Mouse (Mus musculus): ENCODE measurements around the gene Pmm2. TPM values are rescaled to one million over a fixed set of nuclear protein-coding genes. Genes with fewer than 3 reads are reported as not detected.
A peak's percentile ranks its signal among the peaks of the same experiment; 100 is the strongest.

The Pmm2 gene
- polyA plus RNA-seq, 1 experiment from 2014 or later, result 43.9 TPM

DNA sequence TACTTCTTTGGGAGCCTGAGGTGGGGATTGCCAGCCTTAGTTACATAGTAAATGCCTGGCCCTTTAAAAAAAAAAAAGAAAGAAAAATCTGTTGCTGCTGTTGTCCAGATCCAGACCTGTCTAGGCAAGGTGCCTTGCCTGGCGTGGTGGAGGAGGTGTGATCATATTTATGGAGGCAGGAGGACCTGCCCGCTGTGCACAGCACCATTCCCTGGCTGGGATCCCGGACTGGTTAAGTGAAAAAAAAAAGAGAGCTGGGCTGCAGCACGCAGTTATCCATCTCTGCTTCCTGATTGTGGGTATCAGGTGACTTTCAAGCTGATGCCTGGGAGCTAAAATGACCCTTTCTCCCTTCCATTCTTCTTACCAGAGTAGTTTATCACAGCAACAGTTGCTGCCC, 47.6 kb downstream of the Pmm2 start:
- Histone ChIP-seq H3K4me3 (ENCODE audit: low read length) (no peak overlapping the region), H3K27me3 (ENCODE audit: control insufficient read depth, insufficient read depth, low read length) (no peaks in the 10 kb centered on the region), H3K4me1 (ENCODE audit: control insufficient read depth, insufficient read depth, low read length) (peaks cover 5% of the 10 kb centered on the region), H3K9ac (ENCODE audit: low read length) (no peak overlapping the region), H3K27ac (ENCODE audit: low read length) (no peak overlapping the region), H3K4me2 (ENCODE audit: low read depth, low read length) (no peak overlapping the region), H3K9me3 (replicated peaks; ENCODE audit: control insufficient read depth, low read length) (no peaks in the 10 kb centered on the region), H3K36me3 (ENCODE audit: control insufficient read depth, insufficient read depth) (peaks cover 5% of the 10 kb centered on the region)
- 31% methylated on average over 4 of the region's 4 CpGs for WGBS
- no peak for ATAC-seq (replicated peaks; ENCODE audit: extremely low read depth, insufficient read depth, low FRiP score)

DNA sequence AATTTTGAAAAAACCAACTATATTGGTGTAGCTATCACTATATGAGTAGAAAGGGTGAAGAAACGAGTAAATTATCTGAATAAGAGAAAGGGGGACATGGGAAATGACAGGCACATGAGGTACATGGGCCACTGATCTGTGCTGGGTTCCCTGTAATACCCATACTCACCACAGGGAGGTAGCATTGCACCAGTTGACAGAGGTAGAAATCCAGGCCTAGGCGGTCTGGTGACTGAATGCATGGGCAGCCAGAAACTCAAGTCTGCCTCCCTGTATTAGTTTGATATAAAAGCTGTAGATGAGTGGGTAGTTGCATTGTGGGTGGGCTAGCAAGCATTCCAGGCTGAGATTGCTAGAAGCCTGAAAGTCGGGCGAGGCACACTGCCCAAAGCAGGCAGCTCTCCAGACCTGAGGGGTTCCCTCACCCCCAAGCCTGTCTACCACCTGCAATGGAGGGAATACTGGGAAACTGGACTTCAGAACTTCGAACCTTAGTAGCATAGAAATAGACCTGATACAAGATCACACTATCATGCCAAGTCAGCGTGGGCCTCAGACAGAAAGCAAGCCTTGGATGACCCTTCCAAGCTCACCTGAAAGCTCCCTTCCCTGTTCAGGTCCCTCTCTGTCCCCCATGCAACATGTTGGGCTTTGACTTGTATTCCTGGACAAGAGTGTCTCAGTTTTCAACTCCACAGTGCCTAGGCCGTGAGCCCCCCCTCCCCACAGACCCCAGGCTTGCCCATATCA, 48.8 kb downstream of the Pmm2 start:
- 0 out of 2 replicates have a peak, but pooled peaks have one; percentile 16 for ATAC-seq (replicated peaks; ENCODE audit: extremely low read depth, insufficient read depth, low FRiP score)
- Histone ChIP-seq H3K27ac (ENCODE audit: low read length) (no peak overlapping the region), H3K4me2 (ENCODE audit: low read depth, low read length) (no peak overlapping the region), H3K4me1 (ENCODE audit: control insufficient read depth, insufficient read depth, low read length) (peaks cover 5% of the 10 kb centered on the region), H3K27me3 (ENCODE audit: control insufficient read depth, insufficient read depth, low read length) (no peaks in the 10 kb centered on the region), H3K36me3 (ENCODE audit: control insufficient read depth, insufficient read depth) (peaks cover 12% of the 10 kb centered on the region), H3K9ac (ENCODE audit: low read length) (no peak overlapping the region), H3K9me3 (replicated peaks; ENCODE audit: control insufficient read depth, low read length) (no peaks in the 10 kb centered on the region), H3K4me3 (ENCODE audit: low read length) (no peak overlapping the region)
- WGBS, result 57% methylated on average over 7 of the region's 7 CpGs

DNA sequence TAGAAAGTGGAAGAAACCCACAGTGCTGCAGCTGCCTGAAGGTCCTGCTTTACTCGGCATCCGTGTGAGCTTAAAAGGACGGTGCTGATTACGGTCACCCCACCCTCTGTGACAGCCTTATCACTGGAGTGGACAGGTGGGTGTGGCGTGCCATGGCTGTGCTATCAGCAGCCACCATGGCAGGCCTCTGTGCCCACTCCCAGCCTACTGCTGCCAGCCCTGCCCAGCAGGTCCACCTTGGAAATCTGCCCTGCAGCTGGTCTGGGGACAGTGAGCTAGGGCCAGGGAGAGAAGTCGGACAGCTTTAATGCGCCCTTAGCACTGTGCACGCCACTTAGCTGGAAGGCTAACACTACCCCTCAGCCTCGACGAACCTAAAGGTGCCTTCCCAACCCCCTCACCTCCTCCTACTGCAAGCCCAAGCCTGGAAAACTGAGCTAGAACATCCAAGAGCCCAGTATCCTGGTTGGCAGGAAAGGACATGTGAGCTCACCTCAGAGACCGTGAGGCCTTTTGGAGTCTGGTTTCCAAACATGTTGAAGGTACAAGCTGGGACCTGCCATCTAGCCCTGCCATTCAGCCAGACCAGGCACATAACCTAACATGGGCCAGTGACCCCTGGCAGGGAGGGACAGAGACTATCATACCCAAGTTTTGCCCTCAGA, 49.5 kb downstream of the Pmm2 start:
- ATAC-seq (replicated peaks; ENCODE audit: extremely low read depth, insufficient read depth, low FRiP score), result peak; percentile 30
- H3K9ac ChIP-seq (ENCODE audit: low read length), result 0 out of 2 replicates have a peak overlapping the region, but pooled peaks have one; percentile 8

DNA sequence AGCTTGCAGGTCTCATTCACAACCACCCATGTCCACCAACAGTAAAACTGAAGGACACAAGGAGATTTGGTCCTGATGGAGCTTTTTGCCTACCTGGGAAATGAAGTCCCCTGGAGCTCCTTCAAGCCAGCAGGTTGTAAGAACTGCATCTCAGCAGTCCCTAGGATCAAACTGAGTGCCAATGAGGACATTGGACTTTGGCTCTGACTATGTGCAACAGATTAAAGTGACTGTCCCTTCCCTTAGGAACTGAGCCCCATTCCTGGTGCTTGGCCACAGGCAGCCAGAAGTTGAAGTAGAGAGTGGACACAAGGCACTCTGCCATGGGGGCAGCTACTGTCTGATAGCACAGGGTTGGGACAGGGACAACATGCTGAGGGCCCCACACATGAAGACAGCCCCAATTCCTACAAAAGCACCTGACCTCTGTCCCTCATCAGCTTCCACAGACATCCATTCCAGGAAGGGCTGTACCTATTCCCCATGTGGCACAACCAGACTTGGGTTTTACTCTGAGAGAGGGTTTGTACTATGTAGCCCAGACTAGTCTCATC, 50.2 kb downstream of the Pmm2 start:
- Histone ChIP-seq H3K27me3 (ENCODE audit: control insufficient read depth, insufficient read depth, low read length) (no peaks in the 10 kb centered on the region), H3K4me2 (ENCODE audit: low read depth, low read length) (no peak overlapping the region), H3K9ac (ENCODE audit: low read length) (no peak overlapping the region), H3K36me3 (ENCODE audit: control insufficient read depth, insufficient read depth) (peaks cover 25% of the 10 kb centered on the region), H3K4me1 (ENCODE audit: control insufficient read depth, insufficient read depth, low read length) (peaks cover 5% of the 10 kb centered on the region), H3K27ac (ENCODE audit: low read length) (no peak overlapping the region), H3K4me3 (ENCODE audit: low read length) (no peak overlapping the region), H3K9me3 (replicated peaks; ENCODE audit: control insufficient read depth, low read length) (no peaks in the 10 kb centered on the region)
- no peak for ATAC-seq (replicated peaks; ENCODE audit: extremely low read depth, insufficient read depth, low FRiP score)

More for the DNA sequence above, 49.5 kb downstream of the Pmm2 start:
- Histone ChIP-seq H3K4me2 (ENCODE audit: low read depth, low read length) (no peak overlapping the region), H3K36me3 (ENCODE audit: control insufficient read depth, insufficient read depth) (peaks cover 19% of the 10 kb centered on the region), H3K9me3 (replicated peaks; ENCODE audit: control insufficient read depth, low read length) (no peaks in the 10 kb centered on the region), H3K4me3 (ENCODE audit: low read length) (no peak overlapping the region), H3K4me1 (ENCODE audit: control insufficient read depth, insufficient read depth, low read length) (peaks cover 5% of the 10 kb centered on the region), H3K27me3 (ENCODE audit: control insufficient read depth, insufficient read depth, low read length) (no peaks in the 10 kb centered on the region), H3K27ac (ENCODE audit: low read length) (no peak overlapping the region)
- 45% methylated on average over 11 of the region's 11 CpGs for WGBS

DNA sequence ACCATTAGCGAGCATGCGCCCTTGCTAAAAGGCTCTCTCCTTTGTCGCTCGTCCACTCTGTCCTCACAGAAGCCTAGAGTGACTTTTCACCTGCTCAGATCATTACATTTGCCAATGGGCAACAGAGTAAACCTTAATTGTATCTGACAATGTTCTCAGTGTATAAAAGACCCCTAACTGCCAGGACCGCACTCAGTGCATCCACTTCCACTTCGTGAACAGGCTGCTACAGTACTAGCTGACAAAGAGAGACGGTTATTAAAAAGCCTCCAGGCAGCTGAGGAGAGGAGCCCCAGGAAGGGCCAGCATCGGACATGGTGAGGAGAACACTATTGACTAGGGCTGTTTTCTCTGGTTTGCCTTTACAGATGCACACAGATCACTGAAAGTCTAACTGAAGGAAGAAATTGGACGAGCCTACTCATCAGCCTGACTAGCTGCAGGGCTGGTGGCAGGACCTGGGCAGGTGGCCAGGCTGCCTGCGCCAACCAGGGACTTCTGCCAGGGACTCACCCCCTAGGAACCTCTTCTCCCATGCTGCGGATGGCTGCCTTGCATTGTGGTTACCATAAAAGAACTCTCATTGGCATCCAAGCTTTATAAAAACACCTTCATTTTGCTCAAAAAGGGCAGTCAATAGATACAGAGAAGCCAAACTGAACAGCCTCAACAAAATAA, 52.6 kb downstream of the Pmm2 start:
- H3K36me3 ChIP-seq (ENCODE audit: control insufficient read depth, insufficient read depth), result peaks cover 47% of the 10 kb centered on the region
- no peaks in the 10 kb centered on the region for H3K9me3 ChIP-seq (replicated peaks; ENCODE audit: control insufficient read depth, low read length)
- H3K4me1 ChIP-seq (ENCODE audit: control insufficient read depth, insufficient read depth, low read length), result peaks cover 5% of the 10 kb centered on the region
- no peak overlapping the region for H3K9ac ChIP-seq (ENCODE audit: low read length)
- no peaks in the 10 kb centered on the region for H3K27me3 ChIP-seq (ENCODE audit: control insufficient read depth, insufficient read depth, low read length)
- H3K27ac ChIP-seq (ENCODE audit: low read length), result no peak overlapping the region
- WGBS, result 87% methylated on average over 11 of the region's 11 CpGs
- no peak for ATAC-seq (replicated peaks; ENCODE audit: extremely low read depth, insufficient read depth, low FRiP score)
- H3K4me3 ChIP-seq (ENCODE audit: low read length), result no peak overlapping the region
- H3K4me2 ChIP-seq (ENCODE audit: low read depth, low read length), result no peak overlapping the region

DNA sequence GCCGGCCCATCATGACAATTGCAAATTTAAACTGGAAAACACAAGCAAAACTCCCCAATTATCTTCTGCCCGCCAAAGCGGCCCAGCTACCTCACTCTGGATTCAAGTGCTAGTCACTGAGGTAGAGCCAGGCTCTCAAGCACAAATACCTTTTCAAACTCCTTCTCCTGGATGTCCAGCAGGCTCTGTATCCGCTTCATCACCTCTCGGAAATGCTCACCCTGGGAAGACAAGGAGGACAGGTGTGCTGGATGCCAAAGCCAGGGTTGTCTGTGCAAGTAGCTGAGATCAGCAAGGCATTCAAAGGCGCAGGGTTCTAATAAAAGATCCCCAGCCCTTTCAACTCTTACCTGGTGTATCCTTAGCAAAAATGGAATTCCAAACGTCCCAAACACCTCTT, 53.7 kb downstream of the Pmm2 start:
- Histone ChIP-seq H3K27ac (ENCODE audit: low read length) (no peak overlapping the region), H3K4me3 (ENCODE audit: low read length) (no peak overlapping the region), H3K9ac (ENCODE audit: low read length) (no peak overlapping the region), H3K36me3 (ENCODE audit: control insufficient read depth, insufficient read depth) (peaks cover 51% of the 10 kb centered on the region), H3K9me3 (replicated peaks; ENCODE audit: control insufficient read depth, low read length) (no peaks in the 10 kb centered on the region), H3K27me3 (ENCODE audit: control insufficient read depth, insufficient read depth, low read length) (no peaks in the 10 kb centered on the region), H3K4me2 (ENCODE audit: low read depth, low read length) (no peak overlapping the region), H3K4me1 (ENCODE audit: control insufficient read depth, insufficient read depth, low read length) (peaks cover 5% of the 10 kb centered on the region)
- WGBS, result 89% methylated on average over 7 of the region's 7 CpGs
- ATAC-seq (replicated peaks; ENCODE audit: extremely low read depth, insufficient read depth, low FRiP score), result no peak

DNA sequence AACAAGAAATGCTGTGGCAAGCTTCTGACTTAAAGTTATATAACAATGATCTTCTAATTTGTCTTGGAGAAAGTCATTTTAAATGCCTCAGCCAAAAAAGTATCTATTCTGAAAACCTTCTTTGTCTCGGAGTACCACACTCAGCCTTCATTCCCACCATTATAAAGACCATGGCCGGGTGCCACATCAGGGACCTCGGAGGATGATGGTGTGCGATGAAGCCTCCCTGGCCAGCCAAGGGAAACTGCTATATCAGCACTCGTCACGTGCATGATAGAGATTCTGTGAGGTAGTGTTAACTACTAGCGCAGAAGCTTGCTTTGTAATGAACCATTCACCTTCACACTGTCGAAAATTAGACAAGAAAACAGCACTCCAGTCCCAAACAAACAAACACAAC, 62.1 kb downstream of the Pmm2 start:
- H3K9ac ChIP-seq (ENCODE audit: low read length), result no peak overlapping the region
- no peak overlapping the region for H3K4me3 ChIP-seq (ENCODE audit: low read length)
- peaks cover 74% of the 10 kb centered on the region for H3K36me3 ChIP-seq (ENCODE audit: control insufficient read depth, insufficient read depth)
- WGBS, result 79% methylated on average over 8 of the region's 8 CpGs
- no peak for ATAC-seq (replicated peaks; ENCODE audit: extremely low read depth, insufficient read depth, low FRiP score)
- no peak overlapping the region for H3K4me2 ChIP-seq (ENCODE audit: low read depth, low read length)
- H3K27me3 ChIP-seq (ENCODE audit: control insufficient read depth, insufficient read depth, low read length), result no peaks in the 10 kb centered on the region
- no peaks in the 10 kb centered on the region for H3K4me1 ChIP-seq (ENCODE audit: control insufficient read depth, insufficient read depth, low read length)
- H3K27ac ChIP-seq (ENCODE audit: low read length), result no peak overlapping the region
- no peaks in the 10 kb centered on the region for H3K9me3 ChIP-seq (replicated peaks; ENCODE audit: control insufficient read depth, low read length)

DNA sequence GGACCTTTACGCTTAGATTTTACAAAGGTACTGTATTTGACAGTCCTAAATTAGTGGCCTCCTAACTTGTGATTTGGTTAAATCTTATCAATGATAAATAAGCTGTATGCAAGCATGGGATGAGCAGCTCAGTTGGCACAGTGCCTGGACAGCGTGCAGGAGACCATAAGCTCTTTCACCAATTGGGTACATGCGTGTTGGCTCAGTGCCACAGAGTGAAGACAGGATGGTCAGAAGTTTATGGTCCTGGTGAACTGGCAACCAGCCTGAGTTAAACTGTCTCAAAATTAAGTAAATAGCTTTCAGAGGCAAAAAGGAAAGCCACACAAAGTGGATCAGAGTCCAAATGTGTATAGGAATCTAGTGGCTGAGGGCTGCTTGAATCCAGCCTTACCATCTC, 63.1 kb downstream of the Pmm2 start:
- 77% methylated on average over 3 of the region's 3 CpGs for WGBS

DNA sequence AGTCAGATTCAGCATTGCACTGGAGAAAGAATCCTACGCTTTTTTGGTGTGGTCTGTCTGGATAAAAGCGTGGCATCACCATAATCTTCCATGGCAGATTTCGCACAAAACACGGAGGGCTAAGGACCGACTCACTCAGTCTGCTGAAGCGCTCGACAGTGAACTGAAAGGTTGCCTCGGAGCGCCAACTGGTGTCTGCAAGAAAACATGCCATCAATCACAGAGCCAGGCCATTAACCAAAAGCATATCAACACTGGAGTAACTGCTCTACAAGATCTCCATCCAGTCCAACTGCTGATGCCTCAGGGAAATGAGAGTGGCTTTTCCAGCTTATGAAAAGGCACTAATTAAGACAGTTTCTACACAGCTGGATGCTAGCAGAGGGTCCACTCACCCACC, 74.5 kb downstream of the Pmm2 start:
- H3K36me3 ChIP-seq (ENCODE audit: control insufficient read depth, insufficient read depth), result peaks cover 47% of the 10 kb centered on the region

More for the DNA sequence above, 63.1 kb downstream of the Pmm2 start:
- Histone ChIP-seq H3K4me1 (ENCODE audit: control insufficient read depth, insufficient read depth, low read length) (no peaks in the 10 kb centered on the region), H3K9me3 (replicated peaks; ENCODE audit: control insufficient read depth, low read length) (no peaks in the 10 kb centered on the region), H3K36me3 (ENCODE audit: control insufficient read depth, insufficient read depth) (peaks cover 70% of the 10 kb centered on the region), H3K4me3 (ENCODE audit: low read length) (no peak overlapping the region), H3K27me3 (ENCODE audit: control insufficient read depth, insufficient read depth, low read length) (no peaks in the 10 kb centered on the region), H3K4me2 (ENCODE audit: low read depth, low read length) (no peak overlapping the region), H3K27ac (ENCODE audit: low read length) (no peak overlapping the region), H3K9ac (ENCODE audit: low read length) (no peak overlapping the region)
- ATAC-seq (replicated peaks; ENCODE audit: extremely low read depth, insufficient read depth, low FRiP score), result no peak

More for the DNA sequence above, 74.5 kb downstream of the Pmm2 start:
- no peak overlapping the region for H3K4me2 ChIP-seq (ENCODE audit: low read depth, low read length)
- H3K27me3 ChIP-seq (ENCODE audit: control insufficient read depth, insufficient read depth, low read length), result no peaks in the 10 kb centered on the region
- no peak overlapping the region for H3K27ac ChIP-seq (ENCODE audit: low read length)
- 87% methylated on average over 9 of the region's 9 CpGs for WGBS
- no peak overlapping the region for H3K9ac ChIP-seq (ENCODE audit: low read length)
- no peak overlapping the region for H3K4me3 ChIP-seq (ENCODE audit: low read length)
- no peak for ATAC-seq (replicated peaks; ENCODE audit: extremely low read depth, insufficient read depth, low FRiP score)
- peaks cover 8% of the 10 kb centered on the region; the same call in 1 of the 2 replicates for H3K4me1 ChIP-seq (ENCODE audit: control insufficient read depth, insufficient read depth, low read length)
- no peaks in the 10 kb centered on the region for H3K9me3 ChIP-seq (replicated peaks; ENCODE audit: control insufficient read depth, low read length)
